Mouse (Mus musculus): Measurements from ENCODE around the gene Rcl1.

The Rcl1 gene

GRCm38 (mm10) chr19:29155552-29155951 is 54.4 kb downstream of the Rcl1 start:
- no peak for DNase-seq

GRCm38 (mm10) chr19:29156417-29156816 is 55.2 kb downstream of the Rcl1 start:
- no peak for DNase-seq

DNA sequence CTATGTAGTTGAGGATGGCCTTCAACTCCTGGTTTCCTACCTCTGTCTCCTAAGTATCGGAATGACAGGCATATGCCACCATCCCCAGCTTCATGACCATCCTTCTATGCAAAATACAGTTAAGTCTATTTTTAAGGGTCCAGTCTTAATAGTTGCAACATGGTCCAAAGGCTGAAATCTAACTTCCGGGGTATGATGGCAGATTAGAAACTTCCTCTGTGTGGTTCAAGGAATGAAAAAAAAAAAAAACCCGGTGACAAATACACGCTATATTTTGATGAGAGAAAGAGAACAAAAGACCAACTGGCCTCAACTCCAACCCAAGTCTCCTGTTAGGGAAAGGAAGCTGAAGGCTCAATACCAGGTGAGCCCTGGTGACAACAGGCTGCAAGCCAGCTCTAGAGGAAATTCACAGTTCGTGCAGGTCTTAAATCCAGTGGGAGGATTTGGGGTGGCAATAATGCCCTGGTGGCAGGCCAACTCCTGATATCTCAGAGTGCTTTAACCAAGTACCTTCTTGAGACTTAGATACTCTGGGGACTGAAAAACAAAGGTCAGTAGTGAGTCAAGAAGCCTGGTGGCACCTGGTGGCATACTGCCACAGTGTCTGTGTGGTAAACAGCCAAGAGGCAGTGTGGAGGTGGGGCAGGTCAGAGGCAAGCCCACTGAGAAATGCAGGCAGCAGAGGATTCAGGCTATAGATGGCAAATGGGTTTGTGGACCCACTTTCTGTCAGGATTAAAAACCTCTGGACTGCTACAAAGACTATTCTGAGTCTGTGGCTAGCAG is 56.7 kb downstream of the Rcl1 start:
- DNase-seq = no peak

DNA sequence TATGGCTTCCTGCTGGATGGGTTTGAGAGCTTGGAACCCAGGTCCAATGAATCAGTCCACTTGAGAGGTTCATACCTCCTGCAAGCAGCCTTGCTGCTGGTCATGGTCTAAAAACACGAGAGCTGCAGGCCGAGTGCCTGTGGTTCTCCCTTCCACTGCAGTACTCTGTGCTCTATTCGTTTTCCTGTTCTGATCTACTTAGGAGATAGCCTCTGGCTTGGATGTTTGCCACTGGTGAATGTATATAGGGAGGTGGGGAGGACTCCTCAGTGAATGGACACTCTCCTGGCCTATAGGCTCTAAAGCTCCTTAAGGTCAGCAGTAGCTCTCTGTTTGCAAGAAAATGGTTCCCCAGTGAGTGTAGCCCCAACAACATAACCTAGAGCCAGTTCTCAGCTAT is 57.3 kb downstream of the Rcl1 start:
- DNase-seq = no peak

GRCm38 (mm10) chr19:29163817-29164527 is 62.8 kb downstream of the Rcl1 start:
- DNase-seq = no peak

DNA sequence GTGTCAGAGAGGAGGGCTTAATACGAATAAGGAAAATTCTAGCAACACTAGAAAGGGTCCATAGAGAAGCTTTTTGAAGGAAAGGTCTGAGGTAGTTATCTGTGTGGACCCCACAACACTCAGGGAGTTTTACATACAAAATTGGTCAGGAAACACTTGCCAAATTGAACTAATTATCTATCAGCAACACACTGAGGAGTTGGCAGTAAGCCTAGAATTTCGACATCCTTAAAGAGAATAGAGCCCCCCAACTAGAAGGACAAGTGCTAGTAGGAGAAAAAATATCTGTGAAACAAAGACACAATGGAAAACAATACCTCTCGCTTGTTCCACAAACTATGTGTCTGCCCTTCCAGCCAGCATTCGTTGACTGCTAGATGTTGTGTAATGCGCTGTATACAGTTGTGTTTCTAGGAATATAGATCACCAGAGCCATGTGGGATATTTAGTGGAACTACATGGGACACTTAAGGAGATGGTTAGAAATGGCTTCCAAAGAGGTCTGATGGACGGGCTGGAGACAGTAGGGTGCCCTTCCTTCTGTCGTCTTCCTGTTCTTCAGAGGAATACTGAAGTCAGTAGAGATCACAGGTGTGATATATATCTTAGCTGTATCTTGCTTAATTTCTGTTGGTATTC is 63.5 kb downstream of the Rcl1 start:
- DNase-seq = no peak

DNA sequence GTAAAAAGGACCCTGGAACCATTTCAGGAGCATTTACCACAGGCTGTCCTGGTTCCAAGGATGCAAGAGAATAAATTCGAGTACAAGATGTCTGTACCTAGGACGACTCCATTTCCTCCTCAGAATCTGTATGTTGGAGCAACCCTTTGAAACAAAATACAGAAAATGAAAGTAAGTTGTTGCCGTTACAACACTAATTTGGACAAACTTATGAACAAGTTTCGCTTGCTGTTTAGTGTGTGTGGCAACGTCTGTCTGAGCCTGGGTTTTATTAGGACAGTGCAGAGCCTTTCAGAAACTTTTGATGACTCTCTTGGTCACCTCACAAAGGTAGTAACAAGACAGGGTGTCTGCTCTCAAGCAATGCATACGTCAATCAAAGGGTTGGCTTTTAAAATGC is 66.8 kb downstream of the Rcl1 start:
- no peak for DNase-seq

- DNase-seq = no peak
These were observed 79.2 kb downstream of the Rcl1 start for GRCm38 (mm10) chr19:29180336-29180735.

GRCm38 (mm10) chr19:29182166-29182565 is 81.0 kb downstream of the Rcl1 start:
- no peak for DNase-seq

DNA sequence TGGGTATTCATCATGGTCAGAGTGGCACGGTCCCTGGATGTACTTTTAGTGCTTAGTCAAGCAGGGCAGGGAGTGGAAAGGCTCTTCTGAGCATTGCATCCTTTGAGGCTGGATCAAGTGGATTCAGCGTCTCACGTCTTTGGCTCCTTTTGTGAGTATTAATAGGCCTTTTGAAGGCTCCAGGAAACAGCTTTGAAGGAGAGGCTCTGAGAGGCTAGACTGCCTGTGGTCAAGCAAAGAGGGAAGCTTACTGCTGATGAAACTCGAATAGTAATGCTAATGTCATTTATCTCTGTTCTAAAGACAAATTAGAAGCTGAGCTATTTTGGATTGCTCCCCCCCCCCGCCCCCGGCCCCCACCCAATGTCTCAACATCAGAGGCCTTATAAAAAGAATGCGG is 83.9 kb downstream of the Rcl1 start:
- no peak for DNase-seq

DNA sequence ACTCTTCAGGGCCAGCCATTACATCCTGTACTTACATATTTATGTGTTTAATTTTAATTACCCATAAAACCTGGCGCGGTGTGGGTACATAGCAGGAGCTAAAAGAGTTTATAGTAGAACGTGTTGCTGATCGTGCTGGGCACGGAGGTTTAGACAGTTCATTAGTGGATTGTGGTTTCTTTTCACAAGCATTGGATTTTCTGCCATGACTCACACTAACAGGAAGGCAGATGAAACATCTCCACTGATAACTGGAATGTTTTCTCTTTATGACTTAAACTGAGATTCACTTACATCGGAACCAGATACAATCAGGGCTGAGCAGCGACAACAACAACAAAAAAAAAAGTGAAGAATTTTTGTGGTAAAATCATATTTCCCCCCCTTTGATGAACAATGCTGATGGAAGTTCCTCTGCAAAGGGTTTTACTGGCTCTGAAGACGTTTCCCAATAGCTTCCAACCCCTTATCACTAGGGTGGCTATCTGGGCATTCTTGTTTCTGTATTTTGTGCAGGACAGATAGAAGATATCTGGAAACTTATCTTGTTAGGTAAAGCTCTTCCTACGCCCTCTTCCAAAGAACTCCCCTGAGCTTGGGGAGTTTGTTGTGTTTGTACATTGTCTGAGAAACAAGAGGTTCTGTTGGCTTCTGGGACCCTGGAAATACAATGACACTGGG is 84.5 kb downstream of the Rcl1 start:
- DNase-seq = no peak

GRCm38 (mm10) chr19:29188879-29189278 is 87.7 kb downstream of the Rcl1 start:
- DNase-seq = no peak

Measured in kidney, adult 11 months (tissue).